Mouse (Mus musculus) cerebellum, adult 9-10 months (tissue): ENCODE data around the gene Ptges.
"Not testable (repeated sequence)": the region's sequence is repeated elsewhere in the genome, so short reads cannot be mapped to it uniquely, and the experiment has no call there.

Experiments
- DNase-seq: peaks from one replicate; pipeline ENCODE4 v3.0.0; 2022

Ptges gene

DNA sequence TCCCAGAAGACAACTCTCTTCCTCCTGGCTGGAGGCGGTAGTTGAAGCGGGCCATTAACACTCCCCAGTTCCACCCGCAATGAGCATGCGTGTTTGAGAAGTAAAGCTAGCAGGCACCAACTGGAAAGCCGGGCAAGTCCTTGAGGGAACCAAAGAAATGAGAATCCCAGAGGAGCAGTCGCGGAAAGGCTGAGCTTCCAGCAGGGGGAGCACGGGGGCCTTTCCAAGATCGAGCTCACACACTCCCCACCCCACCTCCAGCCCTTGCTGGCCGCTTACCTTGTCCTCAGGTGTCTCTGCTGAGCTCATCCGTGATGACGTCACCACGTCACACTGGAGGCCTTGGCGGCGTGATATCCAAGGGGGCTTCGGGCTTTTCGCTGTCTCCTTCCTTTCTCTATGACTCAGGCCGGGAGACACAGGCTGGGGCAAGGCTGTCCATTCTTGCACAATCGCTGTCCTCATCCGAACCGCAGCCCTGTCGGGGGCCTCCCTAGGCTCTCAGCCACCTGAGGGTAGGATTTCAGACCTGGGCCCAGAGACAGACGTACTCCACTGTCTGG lies at the start of gene Ptges:
TSS of gene Ptges (minus strand) at position 381 of the 563 bp plus-strand sequence.
- peak; percentile 80 for DNase-seq

DNA sequence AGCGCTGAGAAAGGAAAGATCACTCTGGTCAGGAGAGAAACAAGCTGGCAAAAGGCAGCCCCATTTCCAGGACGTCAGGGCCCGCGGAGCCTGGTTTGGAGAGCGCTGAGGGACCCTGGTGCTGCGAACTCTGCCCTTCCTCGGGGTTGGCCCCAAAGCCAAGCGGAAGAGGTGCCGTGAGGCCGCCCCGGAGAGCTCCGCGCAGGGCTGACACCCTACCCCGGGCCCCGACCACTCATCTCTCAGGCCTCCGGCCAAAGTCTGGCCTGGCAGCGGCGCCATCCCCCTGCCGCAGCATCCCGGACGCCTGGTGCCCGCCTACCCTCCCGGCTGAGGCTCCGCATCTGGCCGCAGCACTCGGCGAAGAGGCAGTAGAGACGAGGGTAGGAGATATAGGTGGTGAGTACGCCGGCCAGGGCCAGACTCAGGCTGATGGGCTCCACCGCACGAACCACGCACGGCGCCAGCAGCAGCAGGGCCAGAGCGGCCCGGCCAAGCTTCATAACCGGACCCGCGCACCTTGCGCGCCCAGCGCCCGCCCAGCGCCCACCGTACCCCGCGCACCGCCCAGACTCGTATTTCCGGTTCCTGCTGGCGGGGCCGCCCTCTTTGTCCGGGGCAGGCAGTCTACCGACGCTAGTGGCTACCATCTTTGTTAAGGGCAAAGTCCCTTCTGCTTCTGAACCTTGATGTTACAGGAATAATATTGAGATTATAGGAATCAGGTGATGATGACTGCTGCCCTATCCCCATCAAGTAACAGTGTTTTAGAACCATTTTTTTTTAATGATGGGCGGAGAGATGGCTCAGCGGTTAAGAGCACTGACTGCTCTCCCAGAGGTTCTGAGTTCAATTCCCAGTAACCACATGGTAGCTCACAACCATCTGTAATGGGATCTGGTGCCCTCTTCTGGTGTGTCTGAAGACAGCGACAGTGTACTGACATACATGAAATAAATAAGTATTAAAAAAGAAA lies 38.0 kb upstream of the Ptges start, which contains the start of gene Tor1a:
TSS of gene Tor1a (minus strand) at position 582 of the 976 bp plus-strand sequence.
- peak; percentile 89 for DNase-seq

GRCm38 (mm10) chr2:30966826-30967225 lies 37.2 kb upstream of the Ptges start:
- DNase-seq: no peak

DNA sequence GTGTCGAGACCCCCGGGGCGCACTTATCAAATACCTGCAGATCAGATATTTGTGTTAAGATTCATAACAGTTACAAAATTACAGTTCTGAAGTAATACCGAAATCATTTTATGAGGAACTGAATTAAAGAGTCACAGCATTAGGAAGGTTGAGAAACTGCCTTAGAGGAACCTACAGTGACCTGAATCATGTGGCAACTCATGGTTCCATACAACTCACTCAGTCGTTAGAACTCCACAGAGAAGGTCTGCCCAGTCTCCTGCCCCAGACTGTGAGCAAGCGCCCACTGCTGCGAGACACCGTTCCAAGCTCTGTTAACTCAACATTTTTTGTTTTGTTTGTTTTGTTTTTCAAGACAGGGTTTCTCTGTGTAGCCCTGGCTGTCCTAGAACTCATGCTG lies 36.0 kb upstream of the Ptges start:
- DNase-seq: no peak

- no peak for DNase-seq
These were observed 33.0 kb upstream of the Ptges start for GRCm38 (mm10) chr2:30962570-30963254.

DNA sequence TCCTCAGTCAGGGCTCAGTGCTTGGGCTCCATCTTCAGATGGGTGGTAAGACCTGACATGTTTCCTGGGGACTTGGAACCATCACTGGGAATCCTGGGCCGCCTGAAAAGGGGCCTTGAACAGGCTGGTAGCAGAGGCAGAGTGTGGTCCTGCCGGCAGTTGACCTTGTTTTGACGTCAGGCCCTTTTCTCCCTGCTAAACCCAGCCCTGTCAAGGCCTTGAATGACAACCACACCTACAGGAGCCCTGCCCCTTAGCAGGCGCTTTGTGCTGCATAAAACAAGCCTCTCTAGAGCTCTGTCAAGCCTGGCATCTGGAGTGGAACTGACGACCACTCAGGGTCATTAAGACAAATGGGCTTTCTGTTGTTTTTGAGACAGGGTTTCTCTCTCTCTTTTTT lies 30.2 kb upstream of the Ptges start:
- DNase-seq: no peak

GRCm38 (mm10) chr2:30958726-30959125 lies 29.1 kb upstream of the Ptges start:
- no peak for DNase-seq

GRCm38 (mm10) chr2:30957511-30957910 lies 27.8 kb upstream of the Ptges start:
- no peak for DNase-seq

DNA sequence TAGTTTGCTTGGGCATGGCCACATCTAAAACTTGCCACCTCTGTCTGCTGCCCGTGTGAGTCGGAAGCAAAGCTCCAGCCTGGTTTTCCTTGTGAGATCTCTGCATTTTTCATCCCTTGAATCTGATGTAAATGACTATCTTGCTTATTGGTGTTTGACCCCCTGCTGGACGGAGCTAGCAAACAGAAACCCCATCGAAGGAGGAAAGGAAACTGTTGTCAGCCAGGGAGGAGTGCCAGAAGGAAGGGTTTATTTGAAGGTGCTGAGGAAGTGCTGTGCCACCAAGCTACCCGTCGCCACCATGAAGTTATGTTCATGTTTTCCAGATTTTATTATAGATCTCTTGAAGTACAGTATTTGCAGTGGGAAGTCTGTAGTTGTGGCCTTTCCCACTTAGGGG lies 25.1 kb upstream of the Ptges start:
- DNase-seq: no peak

DNA sequence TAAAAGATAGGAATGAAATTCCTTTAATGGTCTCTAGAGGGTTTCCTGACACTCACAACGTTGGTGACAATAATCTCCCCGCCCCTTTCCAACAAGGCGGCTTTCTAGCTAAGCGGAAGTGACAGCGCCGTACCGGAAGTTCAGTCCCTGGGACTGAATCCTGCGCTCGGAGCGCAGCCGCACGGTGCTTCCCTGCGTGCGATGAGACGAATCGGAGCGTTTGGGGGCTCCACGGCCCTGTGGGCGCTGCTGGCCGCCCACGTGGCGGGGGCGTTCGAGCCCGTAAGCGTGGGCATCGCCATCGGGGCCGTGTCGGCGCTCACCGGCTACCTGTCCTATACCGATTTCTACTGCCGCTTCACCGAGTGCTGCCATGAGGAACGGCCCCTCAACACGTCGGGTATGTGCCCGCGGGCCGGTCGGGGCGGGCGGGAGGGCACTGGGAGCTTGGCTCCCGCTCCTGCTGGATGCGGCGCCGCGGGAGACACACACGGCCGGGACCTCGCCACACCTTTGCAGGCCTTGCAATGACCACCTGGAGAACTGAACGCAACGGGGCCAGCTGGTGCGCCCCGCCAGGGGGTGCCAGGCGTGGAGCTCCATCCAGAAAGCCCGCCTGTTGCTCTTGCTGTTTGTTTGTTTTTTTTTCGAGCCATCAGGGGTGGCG lies 23.3 kb upstream of the Ptges start, which contains the start of gene Tor1b:
TSS of gene Tor1b (plus strand) at position 136 of the 667 bp plus-strand sequence.
- DNase-seq: peak; percentile 88

DNA sequence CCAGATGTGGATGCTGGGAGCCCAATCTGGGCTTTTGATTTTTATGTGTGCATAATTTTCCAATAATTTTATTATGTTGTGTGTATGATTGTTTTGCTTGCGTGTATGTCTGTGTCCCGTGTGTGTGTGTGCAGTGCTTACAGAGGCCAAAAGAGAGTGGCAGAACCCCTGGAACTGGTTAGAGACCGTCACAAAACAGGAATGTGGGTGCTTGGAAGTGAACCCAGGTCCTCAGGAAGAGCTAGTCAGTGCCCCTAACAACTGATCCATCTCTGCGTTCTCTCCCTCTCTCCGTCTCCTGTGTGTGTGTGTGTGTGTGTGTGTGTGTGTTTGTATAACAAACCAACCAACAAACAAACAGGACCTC lies 22.8 kb upstream of the Ptges start:
- no peak for DNase-seq

- peak; percentile 71 for DNase-seq
These were observed 12.9 kb upstream of the Ptges start for GRCm38 (mm10) chr2:30942603-30943011.

DNA sequence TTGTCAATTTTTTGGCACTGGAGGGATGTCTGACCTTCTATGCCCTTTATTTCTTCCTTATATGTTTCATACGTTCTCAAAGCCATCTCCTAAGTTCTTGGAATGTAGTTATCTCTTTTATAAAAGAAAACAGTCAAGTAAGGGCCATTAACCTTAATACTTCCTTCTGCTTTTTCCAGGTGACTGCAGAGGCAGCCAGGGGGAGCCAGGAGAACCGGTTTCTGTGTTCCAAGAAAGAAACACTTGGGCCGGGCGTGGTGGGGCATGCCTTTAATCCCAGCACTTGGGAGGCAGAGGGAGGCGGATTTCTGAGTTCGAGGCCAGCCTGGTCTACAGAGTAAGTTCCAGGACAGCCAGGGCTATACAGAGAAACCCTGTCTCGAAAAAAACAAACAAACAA lies 12.5 kb upstream of the Ptges start:
- not testable (repeated sequence) for DNase-seq

- no peak for DNase-seq
These were observed 11.9 kb upstream of the Ptges start for GRCm38 (mm10) chr2:30941586-30941985.

GRCm38 (mm10) chr2:30938574-30938991 lies 8.9 kb upstream of the Ptges start:
- DNase-seq: no peak

- DNase-seq: no peak
These were observed 8.1 kb upstream of the Ptges start for GRCm38 (mm10) chr2:30937731-30938130.

GRCm38 (mm10) chr2:30936808-30937207 lies 7.1 kb upstream of the Ptges start:
- DNase-seq: no peak

GRCm38 (mm10) chr2:30933917-30934450 lies 4.3 kb upstream of the Ptges start:
- peak; percentile 83 for DNase-seq

DNA sequence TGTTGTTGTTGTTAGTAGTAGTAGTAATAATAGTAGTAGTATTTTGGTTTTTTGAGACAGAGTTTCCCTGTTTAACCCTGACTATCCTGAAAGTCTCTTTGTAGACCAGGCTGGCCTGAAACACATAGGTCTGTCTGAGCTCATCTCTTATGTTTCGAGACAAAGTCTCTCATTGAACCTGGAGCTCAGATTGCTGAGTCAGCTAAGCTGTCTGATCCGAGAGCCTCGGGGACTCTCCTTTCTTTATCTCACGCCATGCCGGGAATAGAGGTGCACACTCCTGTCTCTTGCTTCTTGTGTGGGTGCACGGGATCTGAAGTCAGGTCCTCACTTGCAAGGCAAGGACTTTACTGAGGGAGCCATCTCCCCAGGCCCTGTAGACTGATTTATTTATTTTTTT lies 3.4 kb upstream of the Ptges start:
- DNase-seq: no peak

DNA sequence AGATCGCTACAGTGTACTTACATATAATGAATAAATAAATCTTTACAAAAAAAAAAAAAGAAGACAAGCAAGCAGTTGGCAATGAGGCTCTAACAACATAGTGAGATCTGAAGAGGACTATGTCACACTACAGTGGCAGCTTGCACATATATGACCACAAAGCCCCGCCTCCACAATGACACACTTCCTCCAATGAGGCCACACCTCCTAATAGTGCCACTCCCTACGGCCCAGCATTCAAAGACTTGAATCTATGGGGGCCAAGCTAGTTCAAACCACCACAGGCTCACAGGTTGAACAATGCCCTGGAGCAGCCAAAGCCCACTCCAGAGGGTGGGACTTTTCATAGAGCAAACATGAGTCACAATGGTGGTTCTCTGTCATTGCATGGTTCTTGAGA lies 2.3 kb upstream of the Ptges start:
- DNase-seq: no peak

GRCm38 (mm10) chr2:30930846-30931245 lies 1.2 kb upstream of the Ptges start:
- DNase-seq: not testable (repeated sequence)

DNA sequence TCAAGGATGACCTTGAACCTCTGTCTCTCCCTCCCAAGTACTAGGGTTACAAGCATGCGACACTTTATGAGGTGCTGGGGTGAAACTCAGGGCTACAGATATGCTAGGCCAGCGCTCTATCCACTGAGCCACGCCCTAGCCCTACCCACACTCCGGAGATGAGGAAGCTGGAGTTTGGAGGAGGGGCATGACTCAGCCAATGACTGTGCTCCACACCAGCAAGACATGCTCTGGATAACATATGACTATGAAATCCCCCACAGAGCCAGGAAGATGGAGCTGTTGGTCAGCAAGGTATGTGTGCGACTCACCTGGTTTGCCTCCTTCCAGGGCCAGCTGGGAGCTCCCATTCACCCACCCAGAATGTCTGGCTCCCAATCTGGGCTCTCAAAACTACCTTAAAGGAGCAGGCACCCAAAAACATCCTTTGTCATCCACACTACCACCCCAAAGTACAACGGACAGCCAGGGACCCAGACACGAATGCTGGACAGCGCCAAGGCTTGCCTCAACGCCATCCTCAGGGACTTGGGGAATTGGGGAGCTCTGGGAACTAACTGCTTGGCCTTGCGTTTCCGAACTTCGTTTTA lies 675 bp downstream of the Ptges start:
- DNase-seq: no peak
